Mouse (Mus musculus): Measurements from ENCODE around the gene Ccdc36. TPM values are rescaled to one million over a fixed set of nuclear protein-coding genes. Genes with fewer than 3 reads are reported as not detected.

Ccdc36 gene
- 8.6 TPM for polyA plus RNA-seq (2014; fragmentation: Illumina TruSeq; extraction: RNeasy Lipid Tissue Mini Kit (QIAGEN cat#74804); ENCODE audit: low read depth, low replicate concordance)

GRCm38 (mm10) chr9:108428384-108428783 lies at the start of gene Ccdc36:
Ccdc36 (minus strand) TSS chr9:108428484.

GRCm38 (mm10) chr9:108461181-108461631 lies 32.9 kb upstream of the Ccdc36 start, which contains the start of gene Klhdc8b:
Klhdc8b (minus strand) TSS chr9:108461581.

GRCm38 (mm10) chr9:108460319-108461178 lies 32.3 kb upstream of the Ccdc36 start, which contains the start of gene Ccdc71:
Ccdc71 (plus strand) TSS chr9:108460527.

GRCm38 (mm10) chr9:108436182-108436581 lies 7.9 kb upstream of the Ccdc36 start, which contains the start of gene BC048562:
BC048562 (plus strand) TSS chr9:108436482.

GRCm38 (mm10) chr9:108392676-108393075 lies 35.6 kb downstream of the Ccdc36 start, which contains the start of gene 1700102P08Rik:
1700102P08Rik (plus strand) TSS chr9:108392805.

Other genes starting within 250 kb of the Ccdc36 start
- 0.27 TPM for gene Bsn, start 238.1 kb downstream of the Ccdc36 start, polyA plus RNA-seq (2014; fragmentation: Illumina TruSeq; extraction: RNeasy Lipid Tissue Mini Kit (QIAGEN cat#74804); ENCODE audit: low read depth, low replicate concordance)
- 10.4 TPM for gene Dag1, start 164.5 kb downstream of the Ccdc36 start, polyA plus RNA-seq (2014; fragmentation: Illumina TruSeq; extraction: RNeasy Lipid Tissue Mini Kit (QIAGEN cat#74804); ENCODE audit: low read depth, low replicate concordance)
- 24.1 TPM for gene Nicn1, start 138.1 kb downstream of the Ccdc36 start, polyA plus RNA-seq (2014; fragmentation: Illumina TruSeq; extraction: RNeasy Lipid Tissue Mini Kit (QIAGEN cat#74804); ENCODE audit: low read depth, low replicate concordance)
- gene Amt, start 131.6 kb downstream of the Ccdc36 start, polyA plus RNA-seq (2014; fragmentation: Illumina TruSeq; extraction: RNeasy Lipid Tissue Mini Kit (QIAGEN cat#74804); ENCODE audit: low read depth, low replicate concordance): 1.4 TPM
- 114 TPM for gene Rhoa, start 122.4 kb downstream of the Ccdc36 start, polyA plus RNA-seq (2014; fragmentation: Illumina TruSeq; extraction: RNeasy Lipid Tissue Mini Kit (QIAGEN cat#74804); ENCODE audit: low read depth, low replicate concordance)
- 17.0 TPM for gene Tcta, start 122.3 kb downstream of the Ccdc36 start, polyA plus RNA-seq (2014; fragmentation: Illumina TruSeq; extraction: RNeasy Lipid Tissue Mini Kit (QIAGEN cat#74804); ENCODE audit: low read depth, low replicate concordance)
- gene Gpx1, start 89.6 kb downstream of the Ccdc36 start, polyA plus RNA-seq (2014; fragmentation: Illumina TruSeq; extraction: RNeasy Lipid Tissue Mini Kit (QIAGEN cat#74804); ENCODE audit: low read depth, low replicate concordance): 1.8 TPM
- gene Usp4, start 80.6 kb downstream of the Ccdc36 start, polyA plus RNA-seq (2014; fragmentation: Illumina TruSeq; extraction: RNeasy Lipid Tissue Mini Kit (QIAGEN cat#74804); ENCODE audit: low read depth, low replicate concordance): 93.9 TPM
- 278 TPM for gene 1700102P08Rik, start 35.7 kb downstream of the Ccdc36 start, polyA plus RNA-seq (2014; fragmentation: Illumina TruSeq; extraction: RNeasy Lipid Tissue Mini Kit (QIAGEN cat#74804); ENCODE audit: low read depth, low replicate concordance)
- gene BC048562, start 8.0 kb upstream of the Ccdc36 start, polyA plus RNA-seq (2014; fragmentation: Illumina TruSeq; extraction: RNeasy Lipid Tissue Mini Kit (QIAGEN cat#74804); ENCODE audit: low read depth, low replicate concordance): 10.4 TPM
- 3.0 TPM for gene Ccdc71, start 32.0 kb upstream of the Ccdc36 start, polyA plus RNA-seq (2014; fragmentation: Illumina TruSeq; extraction: RNeasy Lipid Tissue Mini Kit (QIAGEN cat#74804); ENCODE audit: low read depth, low replicate concordance)
- gene Klhdc8b, start 33.1 kb upstream of the Ccdc36 start, polyA plus RNA-seq (2014; fragmentation: Illumina TruSeq; extraction: RNeasy Lipid Tissue Mini Kit (QIAGEN cat#74804); ENCODE audit: low read depth, low replicate concordance): 1.3 TPM
- 2.0 TPM for gene Lamb2, start 51.3 kb upstream of the Ccdc36 start, polyA plus RNA-seq (2014; fragmentation: Illumina TruSeq; extraction: RNeasy Lipid Tissue Mini Kit (QIAGEN cat#74804); ENCODE audit: low read depth, low replicate concordance)
- gene Usp19, start 62.1 kb upstream of the Ccdc36 start, polyA plus RNA-seq (2014; fragmentation: Illumina TruSeq; extraction: RNeasy Lipid Tissue Mini Kit (QIAGEN cat#74804); ENCODE audit: low read depth, low replicate concordance): 14.4 TPM
- gene Qars, start 79.2 kb upstream of the Ccdc36 start, polyA plus RNA-seq (2014; fragmentation: Illumina TruSeq; extraction: RNeasy Lipid Tissue Mini Kit (QIAGEN cat#74804); ENCODE audit: low read depth, low replicate concordance): 74.8 TPM
- 151 TPM for gene Qrich1, start 88.3 kb upstream of the Ccdc36 start, polyA plus RNA-seq (2014; fragmentation: Illumina TruSeq; extraction: RNeasy Lipid Tissue Mini Kit (QIAGEN cat#74804); ENCODE audit: low read depth, low replicate concordance)
- 69.5 TPM for gene Impdh2, start 131.8 kb upstream of the Ccdc36 start, polyA plus RNA-seq (2014; fragmentation: Illumina TruSeq; extraction: RNeasy Lipid Tissue Mini Kit (QIAGEN cat#74804); ENCODE audit: low read depth, low replicate concordance)
- gene Ndufaf3, start 138.9 kb upstream of the Ccdc36 start, polyA plus RNA-seq (2014; fragmentation: Illumina TruSeq; extraction: RNeasy Lipid Tissue Mini Kit (QIAGEN cat#74804); ENCODE audit: low read depth, low replicate concordance): 28.8 TPM
- 5.2 TPM for gene Dalrd3, start 141.4 kb upstream of the Ccdc36 start, polyA plus RNA-seq (2014; fragmentation: Illumina TruSeq; extraction: RNeasy Lipid Tissue Mini Kit (QIAGEN cat#74804); ENCODE audit: low read depth, low replicate concordance)
- gene Wdr6, start 150.3 kb upstream of the Ccdc36 start, polyA plus RNA-seq (2014; fragmentation: Illumina TruSeq; extraction: RNeasy Lipid Tissue Mini Kit (QIAGEN cat#74804); ENCODE audit: low read depth, low replicate concordance): 0.83 TPM
- gene P4htm, start 169.2 kb upstream of the Ccdc36 start, polyA plus RNA-seq (2014; fragmentation: Illumina TruSeq; extraction: RNeasy Lipid Tissue Mini Kit (QIAGEN cat#74804); ENCODE audit: low read depth, low replicate concordance): 0.14 TPM
- gene Arih2, start 220.9 kb upstream of the Ccdc36 start, polyA plus RNA-seq (2014; fragmentation: Illumina TruSeq; extraction: RNeasy Lipid Tissue Mini Kit (QIAGEN cat#74804); ENCODE audit: low read depth, low replicate concordance): 266 TPM
- gene Slc25a20, start 233.6 kb upstream of the Ccdc36 start, polyA plus RNA-seq (2014; fragmentation: Illumina TruSeq; extraction: RNeasy Lipid Tissue Mini Kit (QIAGEN cat#74804); ENCODE audit: low read depth, low replicate concordance): 32.2 TPM